ENCODE assay signal across 8 mouse cellular contexts in the genomic region with DNA sequence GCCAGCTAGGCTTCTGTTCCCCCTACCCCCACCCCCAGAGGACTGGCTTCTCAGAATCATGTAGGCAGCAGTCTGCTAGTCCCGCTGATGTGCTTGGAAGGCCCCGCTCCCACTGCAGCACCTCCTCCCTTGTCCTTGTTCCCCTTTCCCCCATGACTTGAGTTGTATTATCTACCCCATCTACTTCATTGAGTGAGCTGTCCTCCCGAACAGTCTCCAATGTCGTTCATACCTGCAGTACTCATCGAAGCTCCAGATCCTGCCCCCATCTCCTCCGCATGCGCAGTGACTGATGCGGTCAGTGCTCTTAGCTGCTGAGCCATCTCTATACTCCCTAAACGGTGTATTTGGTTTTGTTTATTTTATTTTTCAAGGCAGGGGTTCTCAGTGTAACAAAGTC.
"Had no signal": no experiment of that assay in that cellular context is flagged by ENCODE, and none has a peak within 500 bp of the region (broad histone marks: within the 10 kb centered on the region; RNA-seq: fewer than 3 reads in every experiment).

No protein-coding gene starts in this region.

- H3K27me3 ChIP-seq: midbrain, embryonic 12.5 days; neural tube, embryonic 12.5 days; stomach, embryonic 15.5 days had no signal

- H3K4me1 ChIP-seq: midbrain, embryonic 10.5 days; midbrain, embryonic 12.5 days; neural tube, embryonic 12.5 days had no signal

- H3K9me3 ChIP-seq: midbrain, embryonic 10.5 days; midbrain, embryonic 12.5 days; neural tube, embryonic 12.5 days; stomach, embryonic 15.5 days had no signal

- H3K27ac ChIP-seq: midbrain, embryonic 10.5 days; midbrain, embryonic 12.5 days; neural tube, embryonic 12.5 days had no signal

- DNase-seq: thymus, adult 18-20 months; thymus, postnatal 14 days; thymus, postnatal 36 days had no signal

- H3K4me3 ChIP-seq: midbrain, embryonic 10.5 days; midbrain, embryonic 12.5 days; neural tube, embryonic 12.5 days; stomach, embryonic 15.5 days had no signal

- H3K9ac ChIP-seq: lung, embryonic 14.5 days; midbrain, embryonic 12.5 days; neural tube, embryonic 12.5 days; stomach, embryonic 15.5 days had no signal

- H3K4me2 ChIP-seq: lung, embryonic 14.5 days; midbrain, embryonic 12.5 days; neural tube, embryonic 12.5 days; stomach, embryonic 15.5 days had no signal
